Mouse (Mus musculus): ENCODE data around the gene Pacrg. TPM values are rescaled to one million over a fixed set of nuclear protein-coding genes. Genes with fewer than 3 reads are reported as not detected.

The Pacrg gene
- 0.96 TPM in 2 replicates for polyA plus RNA-seq (2016; fragmentation: Nextera tagmentation; extraction: Ambion mirVana)

GRCm38 (mm10) chr17:10840148-10840707 lies at the start of gene Pacrg, which contains the start of gene Prkn:
Gene Pacrg, minus strand, starts transcription at chr17:10840311.
Gene Prkn, plus strand, starts transcription at chr17:10840384.
- H3K4me1 ChIP-seq (replicated peaks) = peaks cover 6% of the 10 kb centered on the region; the same call in 1 of the 2 replicates
- H3K27me3 ChIP-seq (replicated peaks) = no peaks in the 10 kb centered on the region
- peak within 1 kb of the TSS; percentile 84 for H3K9ac ChIP-seq
- no peaks in the 10 kb centered on the region for H3K9me3 ChIP-seq (replicated peaks)
- WGBS = under 1% methylated on average over 54 of the region's 58 CpGs
- H3K27ac ChIP-seq (ENCODE audit: poor library complexity, severe bottlenecking) = peak within 1 kb of the TSS; percentile 56
- peak within 1 kb of the TSS; percentile 92 for H3K4me3 ChIP-seq
- H3K4me2 ChIP-seq = peak within 1 kb of the TSS; percentile 91
- ATAC-seq (ENCODE audit: insufficient number of reproducible peaks, low FRiP score) = peak; percentile 98
- H3K36me3 ChIP-seq = no peaks in the 10 kb centered on the region

GRCm38 (mm10) chr17:10887924-10888323 lies 47.8 kb upstream of the Pacrg start:
- Histone ChIP-seq H3K27ac (ENCODE audit: poor library complexity, severe bottlenecking) (no peak overlapping the region), H3K9ac (no peak overlapping the region), H3K9me3 (replicated peaks) (no peaks in the 10 kb centered on the region), H3K27me3 (replicated peaks) (no peaks in the 10 kb centered on the region), H3K4me3 (no peak overlapping the region), H3K4me2 (no peak overlapping the region), H3K4me1 (replicated peaks) (peaks cover 5% of the 10 kb centered on the region; the same call in 1 of the 2 replicates), H3K36me3 (no peaks in the 10 kb centered on the region)
- ATAC-seq (ENCODE audit: insufficient number of reproducible peaks, low FRiP score) = no peak
- WGBS = 31% methylated on average over 4 of the region's 4 CpGs

GRCm38 (mm10) chr17:10882260-10882659 lies 42.1 kb upstream of the Pacrg start:
- no peak overlapping the region for H3K4me3 ChIP-seq
- whole genome bisulfite sequencing = 68% methylated on average over 1 of the region's 1 CpGs
- no peaks in the 10 kb centered on the region for H3K36me3 ChIP-seq
- no peaks in the 10 kb centered on the region for H3K4me1 ChIP-seq (replicated peaks)
- H3K9ac ChIP-seq = no peak overlapping the region
- no peak for ATAC-seq (ENCODE audit: insufficient number of reproducible peaks, low FRiP score)
- no peaks in the 10 kb centered on the region for H3K9me3 ChIP-seq (replicated peaks)
- H3K27me3 ChIP-seq (replicated peaks) = no peaks in the 10 kb centered on the region
- H3K27ac ChIP-seq (ENCODE audit: poor library complexity, severe bottlenecking) = no peak overlapping the region
- no peak overlapping the region for H3K4me2 ChIP-seq

- H3K4me1 ChIP-seq (replicated peaks) = 0 out of 2 replicates have a peak, but pooled peaks cover 5% of the 10 kb centered on the region
- WGBS = 67% methylated on average over 5 of the region's 5 CpGs
- ATAC-seq (ENCODE audit: insufficient number of reproducible peaks, low FRiP score) = no peak
- H3K27me3 ChIP-seq (replicated peaks) = no peaks in the 10 kb centered on the region
- no peaks in the 10 kb centered on the region for H3K36me3 ChIP-seq
- H3K4me2 ChIP-seq = no peak overlapping the region
- no peak overlapping the region for H3K9ac ChIP-seq
- H3K9me3 ChIP-seq (replicated peaks) = no peaks in the 10 kb centered on the region
- H3K4me3 ChIP-seq = no peak overlapping the region
- H3K27ac ChIP-seq (ENCODE audit: poor library complexity, severe bottlenecking) = no peak overlapping the region
Observed at GRCm38 (mm10) chr17:10878986-10879385, 38.9 kb upstream of the Pacrg start.

- Histone ChIP-seq H3K4me3 (no peak overlapping the region), H3K9me3 (replicated peaks) (no peaks in the 10 kb centered on the region), H3K9ac (no peak overlapping the region), H3K36me3 (no peaks in the 10 kb centered on the region), H3K4me1 (replicated peaks) (0 out of 2 replicates have a peak, but pooled peaks cover 5% of the 10 kb centered on the region), H3K27me3 (replicated peaks) (no peaks in the 10 kb centered on the region), H3K4me2 (no peak overlapping the region), H3K27ac (ENCODE audit: poor library complexity, severe bottlenecking) (no peak overlapping the region)
- WGBS = 62% methylated on average over 7 of the region's 7 CpGs
- no peak for ATAC-seq (ENCODE audit: insufficient number of reproducible peaks, low FRiP score)
Observed at GRCm38 (mm10) chr17:10874208-10875187, 34.4 kb upstream of the Pacrg start.

GRCm38 (mm10) chr17:10854207-10854606 lies 14.1 kb upstream of the Pacrg start:
- no peak for ATAC-seq (ENCODE audit: insufficient number of reproducible peaks, low FRiP score)
- Histone ChIP-seq H3K4me3 (no peak overlapping the region), H3K36me3 (no peaks in the 10 kb centered on the region), H3K4me2 (no peak overlapping the region), H3K27ac (ENCODE audit: poor library complexity, severe bottlenecking) (no peak overlapping the region), H3K27me3 (replicated peaks) (no peaks in the 10 kb centered on the region), H3K9me3 (replicated peaks) (no peaks in the 10 kb centered on the region), H3K9ac (no peak overlapping the region), H3K4me1 (replicated peaks) (no peaks in the 10 kb centered on the region)
- 90% methylated on average over 3 of the region's 3 CpGs for WGBS

- H3K9me3 ChIP-seq (replicated peaks) = no peaks in the 10 kb centered on the region
- peak overlapping the region; percentile 84 for H3K9ac ChIP-seq
- H3K27ac ChIP-seq (ENCODE audit: poor library complexity, severe bottlenecking) = no peak overlapping the region
- ATAC-seq (ENCODE audit: insufficient number of reproducible peaks, low FRiP score) = peak; percentile 46; the same call in 1 of the 2 replicates
- WGBS = 2% methylated on average over 20 of the region's 20 CpGs
- H3K4me2 ChIP-seq = peak overlapping the region; percentile 91
- no peaks in the 10 kb centered on the region for H3K36me3 ChIP-seq
- H3K4me3 ChIP-seq = peak overlapping the region; percentile 92
- no peaks in the 10 kb centered on the region for H3K27me3 ChIP-seq (replicated peaks)
- peaks cover 6% of the 10 kb centered on the region; the same call in 1 of the 2 replicates for H3K4me1 ChIP-seq (replicated peaks)
Observed at GRCm38 (mm10) chr17:10840731-10841201, 655 bp upstream of the Pacrg start.

GRCm38 (mm10) chr17:10818971-10819370 lies 21.1 kb downstream of the Pacrg start:
- Histone ChIP-seq H3K27ac (ENCODE audit: poor library complexity, severe bottlenecking) (no peak overlapping the region), H3K9me3 (replicated peaks) (no peaks in the 10 kb centered on the region), H3K27me3 (replicated peaks) (no peaks in the 10 kb centered on the region), H3K4me2 (no peak overlapping the region), H3K4me1 (replicated peaks) (no peaks in the 10 kb centered on the region), H3K36me3 (no peaks in the 10 kb centered on the region), H3K4me3 (no peak overlapping the region), H3K9ac (no peak overlapping the region)
- 72% methylated on average over 4 of the region's 4 CpGs for WGBS
- ATAC-seq (ENCODE audit: insufficient number of reproducible peaks, low FRiP score) = no peak

GRCm38 (mm10) chr17:10808571-10808970 lies 31.5 kb downstream of the Pacrg start:
- Histone ChIP-seq H3K4me1 (replicated peaks) (no peaks in the 10 kb centered on the region), H3K4me3 (no peak overlapping the region), H3K9me3 (replicated peaks) (no peaks in the 10 kb centered on the region), H3K27me3 (replicated peaks) (no peaks in the 10 kb centered on the region), H3K9ac (no peak overlapping the region), H3K36me3 (no peaks in the 10 kb centered on the region), H3K4me2 (no peak overlapping the region), H3K27ac (ENCODE audit: poor library complexity, severe bottlenecking) (no peak overlapping the region)
- 70% methylated on average over 2 of the region's 2 CpGs for WGBS
- ATAC-seq (ENCODE audit: insufficient number of reproducible peaks, low FRiP score) = no peak

- H3K4me3 ChIP-seq = no peak overlapping the region
- H3K4me1 ChIP-seq (replicated peaks) = no peaks in the 10 kb centered on the region
- H3K36me3 ChIP-seq = no peaks in the 10 kb centered on the region
- H3K27me3 ChIP-seq (replicated peaks) = no peaks in the 10 kb centered on the region
- H3K9me3 ChIP-seq (replicated peaks) = no peaks in the 10 kb centered on the region
- no peak overlapping the region for H3K4me2 ChIP-seq
- H3K27ac ChIP-seq (ENCODE audit: poor library complexity, severe bottlenecking) = no peak overlapping the region
- H3K9ac ChIP-seq = no peak overlapping the region
- no peak for ATAC-seq (ENCODE audit: insufficient number of reproducible peaks, low FRiP score)
- WGBS = 80% methylated on average over 13 of the region's 13 CpGs
Observed at GRCm38 (mm10) chr17:10807261-10807998, 32.7 kb downstream of the Pacrg start.

Data from heart, embryonic 12.5 days (tissue).